Mouse (Mus musculus) limb, embryonic 15.5 days (tissue): ENCODE results near the gene Zan. TPM values are rescaled to one million over a fixed set of nuclear protein-coding genes. Genes with fewer than 3 reads are reported as not detected.
A peak's percentile ranks its signal among the peaks of the same experiment; 100 is the strongest.

ENCODE experiments used
- ATAC-seq: fragments of 200-750 bp; cut with Nextera tagmentation; 2 replicates; pipeline ENCODE4 v1.8.0; 2017; ENCODE audit warnings: low read depth, moderate TSS enrichment; ENCODE audit not compliant: insufficient number of reproducible peaks, low FRiP score, low TSS enrichment
- H3K27ac ChIP-seq: fragments of 300-500 bp; sonication (generic); 2 replicates; pipeline ENCODE4 v1.5.1; 2015; ENCODE audit warnings: moderate library complexity, mild to moderate bottlenecking, inconsistent platforms
- H3K27me3 ChIP-seq: fragments of 300-500 bp; sonication (generic); 2 replicates; pipeline ENCODE4 v1.6.1; 2015; ENCODE audit warnings: inconsistent platforms
- H3K36me3 ChIP-seq: fragments of 300-500 bp; sonication (generic); 2 replicates; pipeline ENCODE4 v1.6.1; 2015; ENCODE audit warnings: inconsistent platforms
- H3K4me1 ChIP-seq: fragments of 300-500 bp; sonication (generic); 2 replicates; pipeline ENCODE4 v1.6.1; 2015; ENCODE audit warnings: inconsistent platforms
- H3K4me2 ChIP-seq: fragments of 300-500 bp; sonication (generic); 2 replicates; pipeline ENCODE4 v1.6.1; 2015; ENCODE audit warnings: mild to moderate bottlenecking, inconsistent platforms
- H3K4me3 ChIP-seq: fragments of 300-500 bp; sonication (generic); 2 replicates; pipeline ENCODE4 v1.5.1; 2015; ENCODE audit warnings: mild to moderate bottlenecking, inconsistent platforms
- H3K9ac ChIP-seq: fragments of 300-500 bp; sonication (generic); 2 replicates; pipeline ENCODE4 v1.6.1; 2015; ENCODE audit warnings: inconsistent platforms
- H3K9me3 ChIP-seq: fragments of 300-500 bp; sonication (generic); 2 replicates; pipeline ENCODE4 v1.6.1; 2016; ENCODE audit warnings: inconsistent platforms
- WGBS: fragments of 180-500 bp; shearing (Covaris S2); methylation state at CpG from one replicate; pipeline ENCODE4 v1.1.7; 2015; 5-methylcytosine and 5-hydroxymethylcytosine counted together
- polyA plus RNA-seq: library from polyadenylated mRNA; unstranded; fragments of >200 nt; fragmentation: Nextera tagmentation; extraction: Ambion mirVana; gene quantifications from 2 replicates; pipeline ENCODE4 v1.2.1, GENCODE M21; 2015

Gene Zan
- polyA plus RNA-seq, 1 experiment from 2014 or later: 0.13 TPM

GRCm38 (mm10) chr5:137491559-137491958 is 14.7 kb upstream of the Zan start:
- Histone ChIP-seq H3K9me3 (no peaks in the 10 kb centered on the region), H3K9ac (no peak overlapping the region), H3K4me2 (no peak overlapping the region), H3K36me3 (no peaks in the 10 kb centered on the region), H3K27ac (peak overlapping the region; percentile 70), H3K4me1 (peaks cover 11% of the 10 kb centered on the region), H3K27me3 (peaks cover 2% of the 10 kb centered on the region; the same call in 1 of the 2 replicates), H3K4me3 (no peak overlapping the region)
- 0 out of 2 replicates have a peak, but pooled peaks have one; percentile 53 for ATAC-seq
- WGBS: 41% methylated on average over 4 of the region's 4 CpGs

DNA sequence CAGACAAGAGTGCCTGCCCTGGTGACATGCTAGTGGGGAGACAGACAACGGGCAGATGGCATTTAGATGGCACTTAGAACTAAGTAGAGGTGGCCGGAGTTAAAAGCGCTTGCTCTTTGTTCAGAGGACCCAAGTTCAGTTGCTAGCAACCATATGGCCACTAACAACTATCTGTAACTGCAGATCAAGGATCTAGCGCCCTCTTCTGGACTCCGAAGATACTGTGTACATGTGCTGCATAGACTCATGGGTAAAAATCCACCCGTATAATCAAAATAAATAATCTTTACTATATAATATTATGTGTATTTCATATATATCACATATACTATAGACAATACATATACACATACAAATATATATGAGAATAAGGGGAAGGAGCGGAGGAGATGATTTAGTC is 10.8 kb upstream of the Zan start:
- no peak overlapping the region for H3K4me3 ChIP-seq
- H3K4me1 ChIP-seq: peaks cover 20% of the 10 kb centered on the region
- no peak overlapping the region for H3K4me2 ChIP-seq
- peaks cover 19% of the 10 kb centered on the region for H3K27me3 ChIP-seq
- no peak overlapping the region for H3K9ac ChIP-seq
- H3K27ac ChIP-seq: no peak overlapping the region
- H3K9me3 ChIP-seq: no peaks in the 10 kb centered on the region
- no peak for ATAC-seq
- 86% methylated on average over 7 of the region's 7 CpGs for WGBS
- no peaks in the 10 kb centered on the region for H3K36me3 ChIP-seq

GRCm38 (mm10) chr5:137485851-137486155 is 8.9 kb upstream of the Zan start:
- H3K27ac ChIP-seq: no peak overlapping the region
- H3K27me3 ChIP-seq: peaks cover 19% of the 10 kb centered on the region
- ATAC-seq: no peak
- H3K9ac ChIP-seq: peak overlapping the region; percentile 23; the same call in 1 of the 2 replicates
- H3K4me2 ChIP-seq: peak overlapping the region; percentile 42
- peaks cover 16% of the 10 kb centered on the region for H3K4me1 ChIP-seq
- no peaks in the 10 kb centered on the region for H3K9me3 ChIP-seq
- H3K36me3 ChIP-seq: no peaks in the 10 kb centered on the region
- WGBS: 3% methylated on average over 17 of the region's 17 CpGs
- H3K4me3 ChIP-seq: peak overlapping the region; percentile 21

DNA sequence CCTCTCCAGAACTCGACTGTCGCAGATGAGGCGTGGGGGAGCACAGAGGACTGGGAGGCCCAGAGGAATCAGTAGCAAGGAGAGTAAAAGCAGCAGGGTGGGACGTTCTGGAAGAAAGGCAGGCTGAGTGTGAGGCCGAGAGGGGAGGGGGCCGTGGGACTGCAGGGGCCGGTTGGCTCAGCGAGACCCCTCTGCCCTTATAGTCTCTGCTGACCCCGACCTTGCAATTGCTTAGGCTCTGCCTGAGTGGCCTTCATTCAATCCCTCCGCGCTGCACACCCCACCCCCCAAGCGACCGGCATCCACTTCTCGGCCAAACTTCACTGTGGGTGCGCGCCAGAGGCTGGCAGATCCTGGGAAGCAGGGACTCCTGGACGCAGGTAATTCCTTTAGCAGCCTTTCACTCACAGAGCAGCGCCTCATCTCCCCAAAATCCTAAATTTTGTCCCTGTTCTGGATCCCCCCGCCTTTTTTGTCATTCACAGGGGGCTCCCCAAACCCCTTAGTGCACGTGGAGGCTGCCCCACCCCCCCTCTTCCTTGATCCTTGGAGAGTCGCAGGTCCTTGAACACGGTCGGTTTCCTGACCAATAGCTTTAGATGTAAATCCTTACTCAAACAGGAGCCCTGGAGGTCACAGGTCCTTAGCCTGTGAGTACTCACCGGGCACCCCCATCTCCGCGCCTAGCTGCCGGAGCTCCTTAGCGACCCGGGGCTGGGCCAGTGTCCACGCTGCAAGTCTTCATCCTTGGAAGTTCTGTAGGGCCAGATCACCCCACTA is 8.4 kb upstream of the Zan start:
- H3K4me3 ChIP-seq: peak overlapping the region; percentile 21
- H3K27ac ChIP-seq: no peak overlapping the region
- ATAC-seq: no peak
- peak overlapping the region; percentile 23; the same call in 1 of the 2 replicates for H3K9ac ChIP-seq
- 9% methylated on average over 30 of the region's 30 CpGs for WGBS
- peak overlapping the region; percentile 42 for H3K4me2 ChIP-seq
- H3K36me3 ChIP-seq: no peaks in the 10 kb centered on the region
- H3K9me3 ChIP-seq: no peaks in the 10 kb centered on the region
- H3K27me3 ChIP-seq: peaks cover 19% of the 10 kb centered on the region
- H3K4me1 ChIP-seq: peaks cover 16% of the 10 kb centered on the region

DNA sequence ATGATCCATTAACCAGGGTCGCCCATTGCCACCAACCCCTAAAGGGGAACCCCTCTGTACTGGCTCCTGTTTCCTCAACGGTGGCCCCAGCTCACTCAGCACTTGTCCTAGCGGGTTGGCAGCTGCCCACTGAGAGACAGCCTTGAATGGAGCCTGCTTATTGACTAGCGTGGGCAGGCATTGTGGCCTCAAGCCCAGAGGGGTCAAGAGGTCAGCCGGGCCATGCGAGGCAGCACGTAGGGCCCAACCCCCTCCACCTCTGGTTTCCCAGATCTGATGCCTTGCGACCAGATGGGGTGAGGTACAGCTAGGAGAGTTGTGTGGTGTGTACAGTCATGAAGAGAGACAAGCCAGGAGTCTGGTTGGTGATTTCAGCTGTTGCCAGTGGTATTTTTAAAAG is 5.0 kb upstream of the Zan start:
- Histone ChIP-seq H3K9me3 (no peaks in the 10 kb centered on the region), H3K27me3 (peaks cover 19% of the 10 kb centered on the region), H3K4me3 (no peak overlapping the region), H3K36me3 (no peaks in the 10 kb centered on the region), H3K4me2 (no peak overlapping the region), H3K4me1 (peaks cover 16% of the 10 kb centered on the region), H3K9ac (no peak overlapping the region), H3K27ac (no peak overlapping the region)
- ATAC-seq: no peak
- WGBS: 41% methylated on average over 8 of the region's 8 CpGs

GRCm38 (mm10) chr5:137481138-137481537 is 4.3 kb upstream of the Zan start:
- Histone ChIP-seq H3K4me1 (peaks cover 16% of the 10 kb centered on the region), H3K9ac (no peak overlapping the region), H3K36me3 (no peaks in the 10 kb centered on the region), H3K27ac (no peak overlapping the region), H3K4me3 (no peak overlapping the region), H3K4me2 (no peak overlapping the region), H3K9me3 (no peaks in the 10 kb centered on the region), H3K27me3 (peaks cover 14% of the 10 kb centered on the region)
- no peak for ATAC-seq

- Histone ChIP-seq H3K27ac (no peak overlapping the region), H3K9ac (no peak overlapping the region), H3K4me2 (no peak overlapping the region), H3K9me3 (no peaks in the 10 kb centered on the region), H3K4me1 (no peaks in the 10 kb centered on the region), H3K27me3 (no peaks in the 10 kb centered on the region), H3K4me3 (no peak overlapping the region), H3K36me3 (no peaks in the 10 kb centered on the region)
- WGBS: 44% methylated on average over 2 of the region's 2 CpGs
- ATAC-seq: no peak
Measured at GRCm38 (mm10) chr5:137474351-137474750, 2.5 kb downstream of the Zan start.

DNA sequence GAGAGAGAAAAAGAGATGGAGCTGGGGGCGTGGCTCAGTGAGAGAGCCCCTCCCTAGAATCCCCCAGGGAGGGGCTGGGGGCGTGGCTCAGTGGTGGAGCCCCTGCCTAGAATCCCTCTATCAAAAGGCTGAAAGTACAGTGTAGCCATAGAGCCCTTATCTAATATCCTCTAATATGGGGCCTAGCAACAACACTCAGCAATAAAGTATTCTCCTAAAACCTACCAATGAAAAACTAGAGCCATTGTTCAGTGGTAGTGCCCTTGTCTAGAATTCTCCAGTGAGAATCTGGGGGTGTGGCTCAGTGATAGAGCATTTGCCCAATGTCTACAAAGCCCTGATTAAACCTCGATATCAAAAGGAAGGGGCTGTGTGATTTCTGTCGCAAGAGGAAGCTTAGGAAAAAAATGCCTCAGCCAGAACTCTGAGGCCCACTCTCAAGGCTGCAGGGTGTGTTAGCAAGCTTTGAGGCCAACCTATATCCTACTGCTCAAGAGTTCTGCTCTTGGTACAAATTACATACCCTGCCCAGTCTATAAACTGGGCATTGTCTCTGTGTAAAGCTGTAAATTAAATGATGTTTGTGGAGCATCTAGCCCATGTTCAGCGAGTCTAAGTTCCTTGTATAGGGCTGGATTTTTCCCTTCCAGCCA is 4.5 kb downstream of the Zan start:
- Histone ChIP-seq H3K4me1 (no peaks in the 10 kb centered on the region), H3K9me3 (no peaks in the 10 kb centered on the region), H3K27ac (no peak overlapping the region), H3K4me3 (no peak overlapping the region), H3K27me3 (no peaks in the 10 kb centered on the region), H3K36me3 (no peaks in the 10 kb centered on the region), H3K4me2 (no peak overlapping the region), H3K9ac (no peak overlapping the region)
- WGBS: 64% methylated on average over 5 of the region's 5 CpGs
- no peak for ATAC-seq

GRCm38 (mm10) chr5:137466946-137467345 is 9.9 kb downstream of the Zan start:
- ATAC-seq: no peak
- Histone ChIP-seq H3K9me3 (no peaks in the 10 kb centered on the region), H3K27ac (no peak overlapping the region), H3K9ac (no peak overlapping the region), H3K4me2 (no peak overlapping the region), H3K4me3 (no peak overlapping the region), H3K27me3 (no peaks in the 10 kb centered on the region), H3K4me1 (no peaks in the 10 kb centered on the region), H3K36me3 (no peaks in the 10 kb centered on the region)
- 89% methylated on average over 6 of the region's 6 CpGs for WGBS

DNA sequence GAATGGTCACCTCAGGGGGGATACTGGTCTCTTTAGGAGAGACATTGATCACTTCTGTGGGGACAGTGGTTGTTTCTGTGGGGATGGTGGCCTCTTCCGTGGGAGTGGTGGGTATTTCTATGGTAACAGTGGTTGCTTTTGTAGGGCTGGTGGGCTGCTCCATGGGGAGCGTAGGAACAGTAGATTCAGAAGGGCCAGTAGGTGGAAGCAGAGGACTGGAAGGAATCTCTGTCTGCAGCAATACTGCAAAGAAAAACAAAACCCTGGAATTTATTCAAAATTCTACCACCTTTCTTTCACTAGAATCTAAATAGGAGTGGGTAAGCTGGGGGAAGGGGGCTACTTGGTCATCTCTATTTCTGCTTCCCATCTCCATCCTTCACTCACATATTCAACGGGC is 11.8 kb downstream of the Zan start:
- H3K27me3 ChIP-seq: no peaks in the 10 kb centered on the region

GRCm38 (mm10) chr5:137455866-137456591 is 20.8 kb downstream of the Zan start:
- Histone ChIP-seq H3K4me2 (no peak overlapping the region), H3K9ac (no peak overlapping the region), H3K27me3 (no peaks in the 10 kb centered on the region), H3K9me3 (no peaks in the 10 kb centered on the region), H3K4me1 (no peaks in the 10 kb centered on the region), H3K4me3 (no peak overlapping the region), H3K36me3 (no peaks in the 10 kb centered on the region), H3K27ac (no peak overlapping the region)
- ATAC-seq: no peak
- 51% methylated on average over 7 of the region's 7 CpGs for WGBS

More for the DNA sequence above, 11.8 kb downstream of the Zan start:
- 51% methylated on average over 3 of the region's 3 CpGs for WGBS
- H3K4me1 ChIP-seq: no peaks in the 10 kb centered on the region
- H3K36me3 ChIP-seq: no peaks in the 10 kb centered on the region
- no peak overlapping the region for H3K27ac ChIP-seq
- no peak overlapping the region for H3K4me2 ChIP-seq
- H3K9me3 ChIP-seq: no peaks in the 10 kb centered on the region
- no peak overlapping the region for H3K9ac ChIP-seq
- ATAC-seq: no peak
- H3K4me3 ChIP-seq: no peak overlapping the region

- no peak for ATAC-seq
- Histone ChIP-seq H3K4me3 (no peak overlapping the region), H3K4me1 (no peaks in the 10 kb centered on the region), H3K27ac (no peak overlapping the region), H3K36me3 (no peaks in the 10 kb centered on the region), H3K9ac (no peak overlapping the region), H3K4me2 (no peak overlapping the region), H3K9me3 (no peaks in the 10 kb centered on the region), H3K27me3 (no peaks in the 10 kb centered on the region)
- WGBS: 81% methylated on average over 6 of the region's 6 CpGs
Measured at GRCm38 (mm10) chr5:137455206-137455605, 21.7 kb downstream of the Zan start.
